Mouse (Mus musculus) megakaryocyte, embryonic 14.5 days (primary cell): ENCODE data around the gene Tcte2. TPM values are rescaled to one million over a fixed set of nuclear protein-coding genes. Genes with fewer than 3 reads are reported as not detected.
A peak's percentile ranks its signal among the peaks of the same experiment; 100 is the strongest.
"Not testable (repeated sequence)": the region's sequence is repeated elsewhere in the genome, so short reads cannot be mapped to it uniquely, and the experiment has no call there.

Source experiments
- H3K27me3 ChIP-seq: replicated peaks from 2 replicates; pipeline ENCODE3; 2012; ENCODE audit warnings: inconsistent platforms
- H3K36me3 ChIP-seq: replicated peaks from 2 replicates; pipeline ENCODE3; 2012; ENCODE audit warnings: low read length, inconsistent platforms, mixed read lengths
- H3K4me1 ChIP-seq: 2 replicates; pipeline ENCODE4 v1.6.1; 2012; ENCODE audit warnings: inconsistent platforms
- H3K4me3 ChIP-seq: replicated peaks from 2 replicates; pipeline ENCODE3; 2012; ENCODE audit warnings: moderate library complexity, mild to moderate bottlenecking, inconsistent platforms
- H3K9me3 ChIP-seq: 2 replicates; pipeline ENCODE4 v1.6.1; 2012; ENCODE audit warnings: inconsistent platforms
- FLI1 ChIP-seq: IDR thresholded peaks from 2 replicates; pipeline ENCODE4 v1.6.1; 2012; ENCODE audit warnings: low read length, inconsistent platforms, mixed read lengths
- GATA1 ChIP-seq: IDR thresholded peaks from 3 replicates; pipeline ENCODE4 v1.6.1; 2012; ENCODE audit warnings: mixed read lengths, low read length, inconsistent platforms, borderline replicate concordance
- polyA plus RNA-seq: library from polyadenylated mRNA; stranded (reverse); fragments of >175 nt; gene quantifications from 2 replicates; pipeline ENCODE4 v1.2.3, GENCODE M21; 2012; ENCODE audit warnings: low replicate concordance; ENCODE audit not compliant: insufficient read depth

Gene Tcte2
- polyA plus RNA-seq, 1 experiment, result not detected

- H3K36me3 ChIP-seq, result no peaks in the 10 kb centered on the region
- TF ChIP-seq FLI1 (no peak), GATA1 (no peak)
Observed at GRCm38 (mm10) chr17:13768531-13768930, 6.9 kb upstream of the Tcte2 start.

GRCm38 (mm10) chr17:13764911-13765310 is 3.3 kb upstream of the Tcte2 start:
- not testable (repeated sequence) for H3K4me3 ChIP-seq, H3K36me3 ChIP-seq, H3K9me3 ChIP-seq
- peaks cover 13% of the 10 kb centered on the region for H3K4me1 ChIP-seq
- peaks cover 46% of the 10 kb centered on the region for H3K27me3 ChIP-seq

More at GRCm38 (mm10) chr17:13768531-13768930, 6.9 kb upstream of the Tcte2 start:
- peaks cover 20% of the 10 kb centered on the region for H3K27me3 ChIP-seq
- peaks cover 3% of the 10 kb centered on the region; the same call in 1 of the 2 replicates for H3K9me3 ChIP-seq
- H3K4me1 ChIP-seq, result no peaks in the 10 kb centered on the region
- H3K4me3 ChIP-seq, result no peak overlapping the region

- Histone ChIP-seq H3K27me3 (peaks cover 57% of the 10 kb centered on the region), H3K9me3 (no peaks in the 10 kb centered on the region; the same call in 1 of the 2 replicates), H3K4me3 (no peak overlapping the region), H3K4me1 (peaks cover 16% of the 10 kb centered on the region), H3K36me3 (no peaks in the 10 kb centered on the region)
- TF ChIP-seq GATA1, result no peak
- no peak for TF ChIP-seq FLI1
Observed at GRCm38 (mm10) chr17:13763819-13764218, 2.2 kb upstream of the Tcte2 start.

GRCm38 (mm10) chr17:13760675-13761178 is 898 bp downstream of the Tcte2 start:
- H3K27me3 ChIP-seq, result peaks cover 67% of the 10 kb centered on the region
- H3K4me1 ChIP-seq, result peaks cover 16% of the 10 kb centered on the region
- TF ChIP-seq GATA1, result no peak
- TF ChIP-seq FLI1, result no peak
- H3K9me3 ChIP-seq, result no peaks in the 10 kb centered on the region
- H3K4me3 ChIP-seq, result peak overlapping the region; percentile 92
- no peaks in the 10 kb centered on the region for H3K36me3 ChIP-seq

GRCm38 (mm10) chr17:13759853-13760627 is 1.6 kb downstream of the Tcte2 start, which contains the start of gene Afdn:
TSS of gene Afdn (plus strand) at chr17:13760539.
- H3K27me3 ChIP-seq, result peaks cover 66% of the 10 kb centered on the region
- H3K9me3 ChIP-seq, result no peaks in the 10 kb centered on the region
- peak within 1 kb of the TSS; percentile 92 for H3K4me3 ChIP-seq
- H3K36me3 ChIP-seq, result no peaks in the 10 kb centered on the region
- TF ChIP-seq FLI1 (no peak), GATA1 (no peak)
- H3K4me1 ChIP-seq, result peaks cover 16% of the 10 kb centered on the region

- peak overlapping the region; percentile 92 for H3K4me3 ChIP-seq
- TF ChIP-seq FLI1 (no peak), GATA1 (no peak)
- no peaks in the 10 kb centered on the region for H3K9me3 ChIP-seq
- peaks cover 69% of the 10 kb centered on the region for H3K27me3 ChIP-seq
- H3K36me3 ChIP-seq, result no peaks in the 10 kb centered on the region
- peaks cover 16% of the 10 kb centered on the region for H3K4me1 ChIP-seq
Observed at GRCm38 (mm10) chr17:13759156-13759852, 2.3 kb downstream of the Tcte2 start.

GRCm38 (mm10) chr17:13758586-13758985 is 3.0 kb downstream of the Tcte2 start:
- Histone ChIP-seq H3K4me3 (no peak overlapping the region), H3K9me3 (no peaks in the 10 kb centered on the region), H3K4me1 (peaks cover 16% of the 10 kb centered on the region), H3K27me3 (peaks cover 72% of the 10 kb centered on the region), H3K36me3 (no peaks in the 10 kb centered on the region)
- TF ChIP-seq FLI1, result no peak
- no peak for TF ChIP-seq GATA1

- Histone ChIP-seq H3K36me3 (no peaks in the 10 kb centered on the region), H3K27me3 (peaks cover 52% of the 10 kb centered on the region), H3K4me3 (no peak overlapping the region), H3K4me1 (peaks cover 4% of the 10 kb centered on the region), H3K9me3 (no peaks in the 10 kb centered on the region)
- TF ChIP-seq GATA1 (no peak), FLI1 (no peak)
Observed at GRCm38 (mm10) chr17:13754940-13755339, 6.7 kb downstream of the Tcte2 start.

GRCm38 (mm10) chr17:13753918-13754317 is 7.7 kb downstream of the Tcte2 start:
- Histone ChIP-seq H3K9me3 (peaks cover 4% of the 10 kb centered on the region), H3K4me1 (no peaks in the 10 kb centered on the region), H3K36me3 (no peaks in the 10 kb centered on the region), H3K4me3 (no peak overlapping the region), H3K27me3 (peaks cover 49% of the 10 kb centered on the region)
- no peak for TF ChIP-seq GATA1

GRCm38 (mm10) chr17:13749027-13749426 is 12.6 kb downstream of the Tcte2 start:
- TF ChIP-seq GATA1, result no peak
- TF ChIP-seq FLI1, result no peak
- H3K4me1 ChIP-seq, result peaks cover 26% of the 10 kb centered on the region
- H3K36me3 ChIP-seq, result no peaks in the 10 kb centered on the region
- no peak overlapping the region for H3K4me3 ChIP-seq
- peaks cover 9% of the 10 kb centered on the region for H3K9me3 ChIP-seq
- H3K27me3 ChIP-seq, result peaks cover 50% of the 10 kb centered on the region
